Mouse (Mus musculus) cerebellum, adult 2 months (tissue): ENCODE data around the gene Sv2b. TPM values are rescaled to one million over a fixed set of nuclear protein-coding genes. Genes with fewer than 3 reads are reported as not detected.

Experiments used
- DNase-seq, 2 experiments: peaks; one replicate each; pipeline ENCODE4 v3.0.0; 2021
- H3K27ac ChIP-seq: fragments of 200-500 bp; 2 replicates; pipeline ENCODE4 v1.5.1; 2012; ENCODE audit warnings: low read length, control low read depth, inconsistent platforms; ENCODE audit not compliant: insufficient read depth
- H3K27me3 ChIP-seq: fragments of 200-500 bp; 2 replicates; pipeline ENCODE4 v1.6.1; 2012; ENCODE audit warnings: inconsistent platforms, mild to moderate bottlenecking, low read length, moderate library complexity; ENCODE audit not compliant: control insufficient read depth, insufficient read depth
- H3K4me1 ChIP-seq: fragments of 200-500 bp; 2 replicates; pipeline ENCODE4 v1.6.1; 2011; ENCODE audit warnings: low read length; ENCODE audit not compliant: control insufficient read depth, insufficient read depth
- H3K4me3 ChIP-seq: fragments of 200-500 bp; replicated peaks from 2 replicates; pipeline ENCODE3; 2011; ENCODE audit warnings: mild to moderate bottlenecking, low read depth, low read length, control low read depth; ENCODE audit not compliant: insufficient read depth
- CTCF ChIP-seq: fragments of 200-500 bp; IDR thresholded peaks from 2 replicates; pipeline ENCODE4 v1.5.1; 2011; ENCODE audit warnings: low read depth, mild to moderate bottlenecking, control low read depth, low read length, moderate library complexity, borderline replicate concordance; ENCODE audit not compliant: insufficient read depth
- POLR2A ChIP-seq: fragments of 200-500 bp; IDR thresholded peaks from 2 replicates; pipeline ENCODE4 v1.6.1; 2011; ENCODE audit warnings: low read length, control low read depth, borderline replicate concordance; ENCODE audit not compliant: insufficient read depth
- WGBS: fragments of 180-500 bp; shearing (Covaris S2); methylation state at CpG from one replicate; pipeline ENCODE4 v1.1.7; 2018; 5-methylcytosine and 5-hydroxymethylcytosine counted together
- polyA plus RNA-seq: library from polyadenylated mRNA; depleted of rRNA; stranded (reverse); fragments of >200 nt; gene quantifications from 2 replicates; pipeline ENCODE4 v1.2.3, GENCODE M21; 2012; rRNA removed

The Sv2b gene
- 89.2 and 103 TPM in 2 replicates for polyA plus RNA-seq

DNA sequence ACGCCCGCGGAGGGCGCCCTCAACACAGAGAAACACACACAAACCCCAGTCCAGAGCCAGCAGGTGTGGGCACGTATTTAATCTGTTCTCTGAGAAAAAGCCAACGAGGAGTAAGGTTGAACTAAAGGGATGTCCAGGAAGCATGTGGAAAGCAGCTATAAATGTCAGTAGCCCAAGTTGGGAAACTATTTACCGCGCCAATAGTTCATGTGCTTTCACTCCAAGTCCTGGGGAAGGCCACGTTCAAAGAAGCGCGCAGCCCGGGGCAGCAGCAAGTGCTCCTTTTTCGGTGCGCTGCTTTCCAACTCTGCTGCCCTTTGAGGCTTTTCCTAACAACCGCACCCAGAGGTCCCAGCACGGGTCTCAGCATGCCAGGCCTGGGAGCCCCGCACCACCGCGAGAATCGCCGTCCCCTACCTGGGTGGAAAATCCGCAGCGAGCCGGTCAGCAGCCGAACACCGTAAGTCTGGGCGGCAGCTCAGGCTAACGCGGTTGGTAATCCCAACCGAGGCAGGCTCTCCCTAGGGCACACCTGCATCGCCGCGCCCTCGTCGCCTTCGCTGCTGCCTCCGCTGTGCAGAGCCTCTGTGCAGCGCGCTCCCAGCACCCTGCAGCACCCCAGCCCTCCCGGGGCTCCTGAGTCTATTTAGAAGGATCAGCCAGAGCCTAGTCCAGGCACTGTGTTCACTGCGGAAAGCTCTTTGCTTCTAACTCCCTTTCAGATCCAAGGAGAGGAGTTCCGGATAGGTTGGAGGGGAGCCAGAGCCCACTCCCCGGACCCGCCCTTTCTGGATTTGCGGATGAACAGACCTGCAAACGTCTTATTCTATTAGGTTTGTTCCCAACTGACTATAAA is at the start of gene Sv2b:
Gene Sv2b (minus strand): TSS at position 806 of the 856 bp plus-strand sequence.
- no peak; the same call in 1 of the 2 replicates for TF ChIP-seq POLR2A
- TF ChIP-seq CTCF: peak; percentile 44; the same call in 1 of the 2 replicates
- Histone ChIP-seq H3K27me3 (no peaks in the 10 kb centered on the region), H3K4me3 (peak within 1 kb of the TSS; percentile 95), H3K4me1 (peaks cover 9% of the 10 kb centered on the region), H3K27ac (peak within 1 kb of the TSS; percentile 98)
- WGBS: under 1% methylated on average over 46 of the region's 46 CpGs
- peak; percentile 76 to 83 for DNase-seq

DNA sequence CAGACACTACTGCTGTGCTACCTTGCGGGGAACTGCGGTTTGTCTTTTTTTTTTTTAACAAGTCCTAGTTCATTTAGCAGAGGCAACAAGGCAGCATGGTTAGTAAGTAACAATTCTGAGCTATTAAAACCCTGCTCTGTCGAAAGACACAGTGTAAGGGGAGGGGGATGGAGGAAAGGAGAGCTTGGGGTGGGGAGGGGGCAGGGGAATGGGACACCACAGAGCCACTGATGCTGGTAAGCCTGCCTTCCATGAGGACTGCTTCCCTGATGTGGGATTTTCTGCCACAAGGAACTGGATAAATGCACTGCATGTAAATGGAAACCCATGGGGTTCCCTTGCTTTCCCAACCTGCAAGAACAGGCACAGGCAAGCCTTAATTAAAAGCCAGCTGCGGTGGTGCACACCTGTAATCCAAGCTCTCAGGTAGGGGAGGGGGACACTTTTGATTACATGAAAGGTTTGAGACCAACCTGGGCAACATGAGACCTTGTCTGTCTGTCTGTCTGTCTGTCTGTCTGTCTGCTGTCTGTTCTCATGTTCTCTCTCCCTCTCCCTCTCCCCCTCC is 49.3 kb upstream of the Sv2b start:
- TF ChIP-seq CTCF (no peak), POLR2A (no peak)
- Histone ChIP-seq H3K27me3 (no peaks in the 10 kb centered on the region), H3K27ac (no peak overlapping the region), H3K4me1 (peaks cover 6% of the 10 kb centered on the region; the same call in 1 of the 2 replicates), H3K4me3 (no peak overlapping the region)
- WGBS: 77% methylated on average over 4 of the region's 4 CpGs
- DNase-seq: no peak

DNA sequence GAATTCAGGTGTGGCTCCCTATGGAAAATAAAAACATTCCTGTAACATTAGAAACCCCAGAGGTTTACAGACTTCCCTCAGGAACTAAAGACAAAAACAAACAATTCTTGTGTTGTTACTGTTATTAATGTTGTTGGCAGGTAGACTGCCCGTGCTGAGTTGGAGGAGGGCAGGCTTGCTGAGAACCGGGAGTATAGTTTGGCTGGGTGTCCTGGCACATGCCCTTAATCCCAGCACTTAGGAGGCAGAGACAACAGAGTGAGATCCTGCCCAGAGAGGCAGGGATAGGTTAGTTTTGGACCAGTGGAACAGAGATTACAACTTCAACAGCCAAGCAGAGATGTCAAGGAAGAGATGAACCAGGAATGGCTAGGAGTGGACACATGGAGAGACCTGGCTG is 46.5 kb upstream of the Sv2b start:
- Histone ChIP-seq H3K4me3 (no peak overlapping the region), H3K27me3 (no peaks in the 10 kb centered on the region), H3K4me1 (no peaks in the 10 kb centered on the region; the same call in 1 of the 2 replicates), H3K27ac (no peak overlapping the region)
- peak; percentile 61 to 83 for DNase-seq
- TF ChIP-seq POLR2A (no peak), CTCF (no peak)
- 5% methylated on average over 2 of the region's 2 CpGs for WGBS

DNA sequence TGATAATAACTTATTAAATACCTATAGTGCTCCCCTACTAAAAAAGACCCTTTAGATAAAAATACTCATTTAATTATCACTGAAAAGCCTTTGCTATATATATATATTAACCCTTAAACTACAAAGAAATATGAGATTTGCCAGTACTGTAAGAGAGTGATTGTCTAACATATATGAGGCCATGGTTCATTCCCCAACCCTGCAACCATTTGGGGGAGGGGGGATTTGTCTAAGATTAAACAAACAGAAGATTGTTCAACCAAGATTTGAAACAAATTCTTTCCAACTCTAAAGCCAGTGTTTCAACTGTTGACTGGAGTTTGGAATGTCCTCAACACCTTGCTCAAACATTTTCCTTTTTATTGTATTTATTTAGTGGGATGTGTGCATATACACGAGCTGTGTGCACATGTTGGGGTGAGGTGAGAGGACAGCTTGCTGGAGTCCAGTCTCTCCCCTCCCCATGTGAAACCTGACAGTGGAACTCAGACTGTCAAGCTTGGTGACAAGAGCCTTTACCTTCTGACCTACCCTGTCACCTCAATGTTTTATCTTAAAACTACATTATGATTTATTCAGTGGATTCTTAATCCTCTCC is 43.8 kb upstream of the Sv2b start:
- TF ChIP-seq CTCF (no peak), POLR2A (no peak)
- 83% methylated on average over 1 of the region's 1 CpGs for WGBS
- H3K4me3 ChIP-seq: no peak overlapping the region
- no peak for DNase-seq
- H3K27me3 ChIP-seq: no peaks in the 10 kb centered on the region
- H3K4me1 ChIP-seq: no peaks in the 10 kb centered on the region; the same call in 1 of the 2 replicates
- H3K27ac ChIP-seq: no peak overlapping the region

DNA sequence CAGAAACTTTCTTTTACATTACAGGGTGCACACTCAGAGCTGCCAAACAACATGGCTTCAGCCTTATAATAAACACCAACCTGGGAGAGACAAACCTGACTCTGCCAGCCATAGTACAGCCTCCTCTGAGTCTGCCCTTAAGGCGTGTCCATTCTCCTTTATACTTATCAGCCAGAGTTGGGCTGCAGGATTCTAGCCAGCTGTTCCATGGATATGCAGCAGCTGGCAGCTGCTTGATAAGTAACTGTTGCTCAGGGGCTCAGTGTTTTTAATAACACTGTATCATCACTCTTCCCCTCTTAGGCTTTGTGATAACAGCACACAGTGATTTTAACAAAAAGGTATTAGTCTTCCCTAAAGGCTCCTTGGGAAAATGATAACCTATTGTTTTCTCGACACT is 41.1 kb upstream of the Sv2b start:
- H3K27me3 ChIP-seq: no peaks in the 10 kb centered on the region
- no peak for DNase-seq
- 83% methylated on average over 2 of the region's 2 CpGs for WGBS
- TF ChIP-seq CTCF (no peak), POLR2A (no peak)
- H3K4me1 ChIP-seq: no peaks in the 10 kb centered on the region; the same call in 1 of the 2 replicates
- no peak overlapping the region for H3K27ac ChIP-seq
- H3K4me3 ChIP-seq: no peak overlapping the region

DNA sequence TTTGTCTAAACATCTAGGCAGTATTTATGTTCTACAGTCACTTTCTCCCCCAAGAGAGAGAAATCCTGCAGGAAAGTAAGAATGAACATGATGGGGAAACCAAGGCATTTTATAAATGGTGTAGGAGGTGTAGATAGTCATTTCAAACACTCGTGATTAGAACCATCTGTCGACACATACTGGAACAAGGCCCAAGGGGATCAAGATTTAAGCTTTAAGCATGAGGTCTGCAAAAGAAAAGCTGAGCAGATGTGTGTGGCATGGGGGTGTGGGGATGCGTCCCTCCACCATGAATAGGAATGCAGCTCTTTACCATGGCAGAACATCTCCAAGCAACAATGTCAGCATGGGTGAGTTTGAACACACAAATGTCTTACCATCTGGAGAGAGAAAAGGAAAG is 23.2 kb upstream of the Sv2b start:
- Histone ChIP-seq H3K4me1 (peaks cover 23% of the 10 kb centered on the region; the same call in 1 of the 2 replicates), H3K4me3 (no peak overlapping the region), H3K27ac (no peak overlapping the region), H3K27me3 (no peaks in the 10 kb centered on the region)
- 47% methylated on average over 3 of the region's 3 CpGs for WGBS
- TF ChIP-seq CTCF (no peak), POLR2A (no peak)
- no peak for DNase-seq

DNA sequence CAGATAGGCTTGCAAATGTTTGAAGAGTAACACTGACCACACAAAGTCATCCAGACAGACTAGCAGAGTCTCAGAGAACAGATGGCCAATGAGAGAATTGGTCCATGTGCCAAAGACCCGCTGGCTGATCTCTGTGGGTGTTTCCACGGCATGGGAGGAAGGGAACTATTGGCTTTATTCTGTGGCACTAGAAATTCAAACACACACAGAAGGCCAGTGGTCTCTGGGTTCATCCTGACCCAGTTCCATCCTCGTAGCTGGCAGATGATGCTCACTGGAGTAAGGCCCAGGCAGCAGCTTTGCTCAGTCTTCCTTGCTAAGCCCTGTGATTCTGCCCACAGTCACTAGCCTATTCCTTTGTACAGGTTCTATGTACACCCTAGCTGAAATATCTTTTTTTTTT is 20.7 kb upstream of the Sv2b start:
- DNase-seq: peak; percentile 90 to 97
- TF ChIP-seq CTCF (no peak), POLR2A (no peak)
- Histone ChIP-seq H3K27ac (peak overlapping the region; percentile 6; the same call in 1 of the 2 replicates), H3K4me1 (peaks cover 23% of the 10 kb centered on the region; the same call in 1 of the 2 replicates), H3K27me3 (no peaks in the 10 kb centered on the region), H3K4me3 (no peak overlapping the region)
- 3% methylated on average over 3 of the region's 3 CpGs for WGBS
